ENCODE assay signal across 35 mouse cellular contexts in genomic region chr5:113693196-113693755, GRCm38 (mm10). TPM values are rescaled to one million over a fixed set of nuclear protein-coding genes. Genes with fewer than 3 reads are reported as not detected.
A peak's percentile ranks its signal among the peaks of the same experiment; 100 is the strongest.
DNase-seq lines count a peak whose midpoint lies in the region; ATAC-seq lines count a peak whose summit lies in the region.
"Had no signal": no experiment of that assay in that cellular context is flagged by ENCODE, and none has a peak within 500 bp of the region (broad histone marks: within the 10 kb centered on the region; RNA-seq: fewer than 3 reads in every experiment).

No protein-coding gene starts in this region.

- no peak overlapping the region for H3K4me2 ChIP-seq in kidney, embryonic 16.5 days (replicated peaks; ENCODE audit: low read depth, low read length)
- H3K4me2 ChIP-seq: heart, embryonic 12.5 days; hindbrain, embryonic 13.5 days; liver, embryonic 11.5 days; midbrain, embryonic 15.5 days; neural tube, embryonic 15.5 days had no signal

- 92% methylated on average over 7 of the region's 8 CpGs for WGBS in kidney, embryonic 16.5 days

- DNase-seq in CD4-positive, CD25-positive, alpha-beta regulatory T cell, adult 2 months (ENCODE audit: low read depth, low spot score), result peak; percentile 7
- peak; percentile 18 for DNase-seq in testis, postnatal 14 days (ENCODE audit: low spot score)
- no peak for DNase-seq in testis, postnatal 10 days (ENCODE audit: low spot score)
- DNase-seq: adrenal gland, postnatal 25 days; cerebellum, adult 2 months; cerebellum, postnatal 36 days; gastrocnemius, postnatal 14 days; heart, postnatal 4 days; kidney, adult 9 months; kidney, postnatal 14 days; layer of hippocampus, adult 9-11 months; lung, postnatal 4 days; right cerebral cortex, postnatal 4 days had no signal

- no peak overlapping the region for H3K4me3 ChIP-seq in kidney, embryonic 16.5 days (ENCODE audit: low read length)
- H3K4me3 ChIP-seq: heart, embryonic 12.5 days; hindbrain, embryonic 13.5 days; limb, embryonic 13.5 days; midbrain, embryonic 10.5 days; midbrain, embryonic 15.5 days; neural tube, embryonic 15.5 days had no signal

- H3K9me3 ChIP-seq in kidney, embryonic 16.5 days (ENCODE audit: low read length), result peaks cover 5% of the 10 kb centered on the region; the same call in 1 of the 2 replicates
- H3K9me3 ChIP-seq: hindbrain, embryonic 13.5 days; midbrain, embryonic 15.5 days; neural tube, embryonic 15.5 days had no signal

- H3K36me3 ChIP-seq in kidney, embryonic 16.5 days (ENCODE audit: insufficient read depth, low read length), result no peaks in the 10 kb centered on the region
- H3K36me3 ChIP-seq: heart, embryonic 12.5 days; hindbrain, embryonic 13.5 days; limb, embryonic 13.5 days; midbrain, embryonic 10.5 days; midbrain, embryonic 15.5 days; neural tube, embryonic 15.5 days had no signal

- no peak for ATAC-seq in CD4-positive, CD25-positive, alpha-beta regulatory T cell, adult 4 months
- 0 out of 2 replicates have a peak, but pooled peaks have one; percentile 6 for ATAC-seq in megakaryocyte progenitor cell, adult 5-6 weeks (replicated peaks; ENCODE audit: poor library complexity)
- ATAC-seq in erythroid progenitor cell, adult 5-6 weeks (replicated peaks; ENCODE audit: low FRiP score, poor library complexity, severe bottlenecking), result no peak
- ATAC-seq in kidney, embryonic 16.5 days (ENCODE audit: low FRiP score, low TSS enrichment), result no peak
- ATAC-seq: forebrain, embryonic 14.5 days; intestine, postnatal 0 days; midbrain, embryonic 15.5 days had no signal

- no peak overlapping the region for H3K9ac ChIP-seq in kidney, embryonic 16.5 days (replicated peaks; ENCODE audit: low read length)
- H3K9ac ChIP-seq: heart, embryonic 12.5 days; hindbrain, embryonic 13.5 days; midbrain, embryonic 15.5 days; neural tube, embryonic 15.5 days had no signal

- 0 out of 2 replicates have a peak, but pooled peaks cover 7% of the 10 kb centered on the region for H3K4me1 ChIP-seq in kidney, embryonic 16.5 days (ENCODE audit: insufficient read depth, low read length)
- H3K4me1 ChIP-seq: heart, embryonic 12.5 days had no signal

- H3K27me3 ChIP-seq in kidney, embryonic 16.5 days (ENCODE audit: insufficient read depth, low read length), result no peaks in the 10 kb centered on the region
- H3K27me3 ChIP-seq: limb, embryonic 13.5 days; midbrain, embryonic 15.5 days; neural tube, embryonic 15.5 days had no signal

- no peak overlapping the region for H3K27ac ChIP-seq in kidney, embryonic 16.5 days (ENCODE audit: low read length)
- H3K27ac ChIP-seq: midbrain, embryonic 10.5 days; midbrain, embryonic 15.5 days had no signal

RNA-seq across cellular contexts. Expression of gene 1700069L16Rik, which starts 31.3 kb away (rescaled TPM):
- not detected for polyA plus RNA-seq in CD4-positive, CD25-positive, alpha-beta regulatory T cell, adult 4 months (2017; shearing (Covaris generic))
- not detected in 2 replicates for total RNA-seq in megakaryocyte progenitor cell, adult 5-6 weeks (2015)
- not detected in 2 replicates for total RNA-seq in megakaryocyte progenitor cell, adult 5-6 weeks (2017)
- not detected in 2 replicates for total RNA-seq in erythroid progenitor cell, adult 5-6 weeks (2015; ENCODE audit: low replicate concordance)
- not detected in 2 replicates for total RNA-seq in erythroid progenitor cell, adult 5-6 weeks (2017; ENCODE audit: low replicate concordance)
- polyA plus RNA-seq in kidney, embryonic 16.5 days (2015; fragmentation: Nextera tagmentation; extraction: Ambion mirVana), result not detected in 2 replicates
- total RNA-seq: adrenal gland, postnatal 25 days; gastrocnemius, postnatal 14 days; granulocyte monocyte progenitor cell, adult 5-6 weeks; heart, postnatal 4 days; left cerebral cortex, postnatal 10 days had no signal
- polyA plus RNA-seq: C2C12; embryonic facial prominence, embryonic 11.5 days; forebrain, embryonic 14.5 days; heart, embryonic 12.5 days; heart, postnatal 0 days; hindbrain, embryonic 13.5 days; intestine, postnatal 0 days; limb, embryonic 13.5 days; liver, embryonic 11.5 days; liver, embryonic 16.5 days; lung, embryonic 16.5 days; midbrain, embryonic 10.5 days; midbrain, embryonic 15.5 days; neural tube, embryonic 15.5 days; spleen, adult 2 months; urinary bladder, adult 2 months had no signal

RNA-seq across cellular contexts. Expression of gene Ficd, which starts 42.3 kb away (rescaled TPM):
- polyA plus RNA-seq in CD4-positive, CD25-positive, alpha-beta regulatory T cell, adult 4 months (2017; shearing (Covaris generic)), result 1 to 10 TPM; 3.9 to 8.6 TPM
- 2.5 and 3.1 TPM in 2 replicates for total RNA-seq in megakaryocyte progenitor cell, adult 5-6 weeks (2015)
- total RNA-seq in megakaryocyte progenitor cell, adult 5-6 weeks (2017), result 1.5 and 2.6 TPM in 2 replicates
- total RNA-seq in erythroid progenitor cell, adult 5-6 weeks (2015; ENCODE audit: low replicate concordance), result 1.4 TPM in 1 of 2 replicates, not detected in the other
- total RNA-seq in erythroid progenitor cell, adult 5-6 weeks (2017; ENCODE audit: low replicate concordance), result 0.30 and 2.2 TPM in 2 replicates
- polyA plus RNA-seq in kidney, embryonic 16.5 days (2015; fragmentation: Nextera tagmentation; extraction: Ambion mirVana), result 6.1 and 7.0 TPM in 2 replicates

RNA-seq across cellular contexts. Expression of gene Cmklr1, which starts 43.0 kb away (rescaled TPM):
- not detected for polyA plus RNA-seq in CD4-positive, CD25-positive, alpha-beta regulatory T cell, adult 4 months (2017; shearing (Covaris generic))
- 0.85 and 0.94 TPM in 2 replicates for total RNA-seq in megakaryocyte progenitor cell, adult 5-6 weeks (2015)
- total RNA-seq in megakaryocyte progenitor cell, adult 5-6 weeks (2017), result not detected in 2 replicates
- 2.2 and 3.4 TPM in 2 replicates for total RNA-seq in erythroid progenitor cell, adult 5-6 weeks (2015; ENCODE audit: low replicate concordance)
- 1.5 and 8.7 TPM in 2 replicates for total RNA-seq in erythroid progenitor cell, adult 5-6 weeks (2017; ENCODE audit: low replicate concordance)
- polyA plus RNA-seq in kidney, embryonic 16.5 days (2015; fragmentation: Nextera tagmentation; extraction: Ambion mirVana), result 4.4 and 6.5 TPM in 2 replicates
